Mouse (Mus musculus): Measurements from ENCODE around the gene Grtp1.
A peak's percentile ranks its signal among the peaks of the same experiment; 100 is the strongest.

GRCm38 (mm10) chr8:13227184-13227583 is 26.8 kb upstream of the Grtp1 start:
- TF ChIP-seq MYOD1 (IDR thresholded peaks at IDR 0.05; ENCODE audit: control insufficient read depth, insufficient read length, low read depth) (no peak), USF1 (IDR thresholded peaks at IDR 0.05; ENCODE audit: low read depth) (peak; percentile 74), CTCF (IDR thresholded peaks at IDR 0.05; ENCODE audit: control insufficient read depth, insufficient read depth, insufficient read length) (no peak), CEBPB (IDR thresholded peaks at IDR 0.05; ENCODE audit: low read depth) (no peak)

Measured in C2C12 (cell line).